Mouse (Mus musculus): ENCODE results near the gene Arpp19.

DNA sequence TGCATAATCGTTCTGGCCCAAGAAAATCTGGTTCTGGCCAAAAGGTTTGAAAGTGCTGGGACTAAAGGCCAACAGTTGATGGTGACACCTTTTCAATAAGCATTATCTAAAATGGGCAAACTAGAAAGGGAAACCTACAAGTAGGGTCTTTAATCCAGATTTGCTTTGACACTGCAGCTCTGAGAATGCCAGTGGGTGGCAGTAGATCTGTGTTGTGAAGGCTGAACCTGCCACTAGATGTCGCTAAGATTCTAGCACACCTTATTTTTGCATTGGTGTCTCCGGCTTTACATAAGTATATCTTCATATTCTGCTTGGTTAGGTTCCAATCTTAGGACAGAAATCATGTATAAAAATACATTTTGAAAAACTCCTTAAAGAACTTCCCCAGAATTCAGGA lies 12.6 kb downstream of the Arpp19 start:
- TF ChIP-seq POLR2A (IDR thresholded peaks at IDR 0.05; ENCODE audit: insufficient read depth, low read depth, low read length) (no peak), CTCF (IDR thresholded peaks at IDR 0.05) (peak; percentile 98), EP300 (IDR thresholded peaks at IDR 0.05; ENCODE audit: insufficient read depth, low read depth, low read length) (0 out of 2 replicates have a peak, but pooled peaks have one; percentile 56)

All from heart, adult 2 months (tissue).